Mouse (Mus musculus): ENCODE measurements around the gene Gm17387.

The Gm17387 gene

DNA sequence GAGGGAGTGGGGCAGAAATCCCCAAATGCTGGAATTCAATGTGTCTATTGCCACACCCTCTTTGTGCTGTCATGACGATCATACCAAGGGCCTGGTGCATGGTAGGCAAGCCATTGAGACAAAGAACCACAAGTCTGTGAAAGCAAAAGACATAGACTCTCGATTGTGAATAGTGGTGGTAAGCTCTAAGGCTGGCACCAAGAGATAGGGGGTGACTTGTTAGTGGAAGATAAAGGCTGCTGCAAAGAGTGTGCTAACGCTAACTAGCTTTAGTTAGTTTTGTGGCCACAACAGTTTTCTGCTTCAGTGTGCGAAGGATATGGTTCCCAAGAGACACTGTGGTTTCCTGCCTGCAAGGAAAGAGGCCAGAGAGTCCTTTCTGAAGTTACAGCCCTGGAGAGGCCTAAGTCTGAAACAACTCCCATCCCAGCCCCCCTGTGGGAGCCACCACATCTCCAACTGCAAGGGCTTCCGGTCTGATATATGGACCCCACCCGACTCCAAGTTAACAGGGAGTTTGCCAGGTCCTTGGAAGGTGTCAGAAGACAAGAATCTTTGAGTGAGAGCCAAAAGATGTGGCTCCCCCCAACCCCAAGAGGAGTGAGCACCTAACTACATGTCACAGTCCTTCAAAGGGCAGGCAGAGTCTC lies 18.1 kb downstream of the Gm17387 start:
- in situ Hi-C loops (cut with MboI; ENCODE audit: unreplicated experiment in 2 of 2): loop anchor here (5.0 kb wide), 4 partner anchors 35 to 205 kb away; partner anchors contain the start of genes Gm45717 (in 2 of the 2), Ifitm2 (in 2 of the 2) and Ifitm3 (in 2 of the 2)

GRCm38 (mm10) chr7:141047581-141048225 lies 18.8 kb downstream of the Gm17387 start:
- in situ Hi-C loops (cut with MboI; ENCODE audit: unreplicated experiment in 2 of 2): loop anchor here (5.0 kb wide), 4 partner anchors 35 to 205 kb away; partner anchors contain the start of genes Gm45717 (in 2 of the 2), Ifitm2 (in 2 of the 2) and Ifitm3 (in 2 of the 2)

DNA sequence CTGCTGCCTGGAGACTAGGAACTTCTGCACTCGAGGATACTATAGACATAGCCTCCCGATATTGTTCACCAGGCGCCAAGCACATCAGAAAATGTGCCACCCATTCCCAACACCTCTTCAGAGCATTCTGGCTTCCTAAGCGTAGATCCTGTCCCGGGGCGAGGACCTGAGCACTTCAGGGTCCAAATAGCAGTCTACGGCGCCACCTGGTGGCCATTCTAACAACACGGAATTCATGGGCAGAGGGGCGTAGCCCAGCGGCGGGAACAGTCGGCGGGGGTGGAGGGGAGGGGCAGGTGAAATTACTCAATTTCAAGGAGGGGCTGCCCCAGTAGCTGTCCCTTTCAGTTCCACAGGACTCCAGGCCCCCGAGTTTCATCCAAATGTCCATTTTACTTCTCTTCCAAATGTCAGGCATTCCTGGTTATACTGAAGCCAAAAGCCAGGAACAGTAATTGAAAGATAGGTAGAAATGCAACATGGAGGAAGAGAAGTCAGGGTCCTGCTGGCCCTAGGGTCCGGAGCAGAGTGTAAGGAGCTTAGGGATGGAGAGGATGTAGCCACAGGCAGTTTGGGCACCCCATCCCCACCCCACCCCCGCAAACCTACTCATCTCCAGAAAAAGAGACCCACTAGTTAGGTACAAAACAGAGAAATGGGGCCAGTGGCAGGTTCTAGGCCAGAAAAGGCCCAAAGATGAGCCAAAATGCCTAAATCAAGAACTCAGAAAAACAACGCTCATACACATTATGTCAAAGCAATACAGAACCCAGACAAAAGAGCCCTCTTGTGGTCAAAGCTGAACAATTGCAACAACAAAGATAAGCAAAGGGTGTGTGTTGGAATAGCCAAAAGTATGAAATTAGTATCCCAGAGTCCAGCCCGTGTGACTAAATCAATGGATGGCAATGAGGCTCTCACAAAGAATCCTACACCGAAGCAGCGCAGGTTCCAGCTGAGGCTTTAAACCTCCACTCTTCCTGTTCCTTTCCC lies 19.6 kb downstream of the Gm17387 start:
- in situ Hi-C loops (cut with MboI; ENCODE audit: unreplicated experiment in 2 of 2): loop anchor here (5.0 kb wide), 4 partner anchors 36 to 206 kb away; partner anchors contain the start of genes Gm45717 (in 2 of the 2), Ifitm2 (in 2 of the 2) and Ifitm3 (in 2 of the 2)

- in situ Hi-C loops (cut with MboI; ENCODE audit: unreplicated experiment in 2 of 2): loop anchor here (5.0 kb wide), 4 partner anchors 37 to 207 kb away; partner anchors contain the start of genes Gm45717 (in 2 of the 2), Ifitm2 (in 2 of the 2) and Ifitm3 (in 2 of the 2)
These were observed 20.4 kb downstream of the Gm17387 start for GRCm38 (mm10) chr7:141049326-141049725.

GRCm38 (mm10) chr7:141051060-141051685 lies 22.2 kb downstream of the Gm17387 start:
- in situ Hi-C loops (cut with MboI; ENCODE audit: unreplicated experiment in 2 of 2): loop anchor here in 1 of 2 experiments (5.0 to 25.0 kb wide), 3 partner anchors 126 to 939 kb away; partner anchors contain the start of genes Echs1, Fuom and Paox

GRCm38 (mm10) chr7:141052016-141052415 lies 23.1 kb downstream of the Gm17387 start:
- in situ Hi-C loops (cut with MboI; ENCODE audit: unreplicated experiment in 2 of 2): loop anchor here in 1 of 2 experiments (5.0 to 25.0 kb wide), 3 partner anchors 125 to 940 kb away; partner anchors contain the start of genes Echs1, Fuom and Paox

GRCm38 (mm10) chr7:141052421-141052820 lies 23.5 kb downstream of the Gm17387 start:
- in situ Hi-C loops (cut with MboI; ENCODE audit: unreplicated experiment in 2 of 2): loop anchor here in 1 of 2 experiments (5.0 to 25.0 kb wide), 3 partner anchors 125 to 940 kb away; partner anchors contain the start of genes Echs1, Fuom and Paox

DNA sequence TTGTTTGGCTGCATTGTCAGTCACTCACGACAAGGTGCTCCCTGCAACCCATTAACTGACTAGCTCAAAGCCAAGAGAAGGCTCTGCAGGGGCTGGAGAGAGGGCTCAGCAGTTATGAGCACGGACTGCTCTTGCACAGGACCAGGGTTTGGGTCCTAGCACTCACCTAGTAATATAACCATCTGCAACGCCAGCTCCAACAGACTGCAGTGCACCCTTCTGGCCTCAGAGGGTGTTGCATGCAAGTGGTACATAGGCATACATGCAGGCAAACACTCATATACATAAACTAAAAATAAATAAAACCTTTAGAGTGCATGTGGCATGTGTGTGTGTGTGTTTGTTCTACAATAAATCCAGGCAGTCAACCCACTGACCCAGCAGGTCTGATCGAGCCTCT lies 26.9 kb downstream of the Gm17387 start:
- in situ Hi-C loops (cut with MboI; ENCODE audit: unreplicated experiment in 2 of 2): loop anchor here in 1 of 2 experiments (25.0 kb wide), 1 partner anchor 943 kb away; the partner anchor contains the start of genes Echs1, Fuom and Paox

- in situ Hi-C loops (cut with MboI; ENCODE audit: unreplicated experiment in 2 of 2): loop anchor here in 1 of 2 experiments (25.0 kb wide), 1 partner anchor 945 kb away; the partner anchor contains the start of genes Echs1, Fuom and Paox
These were observed 28.0 kb downstream of the Gm17387 start for GRCm38 (mm10) chr7:141056976-141057375.

DNA sequence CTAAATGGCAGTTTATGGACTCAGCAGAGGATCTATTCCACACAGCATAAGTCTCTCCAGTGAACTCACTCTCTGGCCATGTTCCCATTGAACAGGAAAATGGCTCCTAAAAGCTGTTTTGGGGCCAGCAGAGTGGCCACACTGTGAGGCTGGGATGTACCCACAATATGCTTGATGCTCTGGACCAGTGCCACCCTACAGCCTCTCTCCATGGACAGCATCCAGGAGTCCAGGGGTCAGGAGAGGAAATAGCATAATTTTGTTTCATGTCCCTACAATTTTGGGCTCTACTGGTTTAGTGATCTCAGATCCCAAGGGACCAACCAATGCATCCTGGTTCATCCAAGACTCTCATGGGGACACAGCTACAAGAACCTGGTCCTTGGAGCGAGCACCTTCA lies 28.6 kb downstream of the Gm17387 start:
- in situ Hi-C loops (cut with MboI; ENCODE audit: unreplicated experiment in 2 of 2): loop anchor here in 1 of 2 experiments (25.0 kb wide), 1 partner anchor 945 kb away; the partner anchor contains the start of genes Echs1, Fuom and Paox

DNA sequence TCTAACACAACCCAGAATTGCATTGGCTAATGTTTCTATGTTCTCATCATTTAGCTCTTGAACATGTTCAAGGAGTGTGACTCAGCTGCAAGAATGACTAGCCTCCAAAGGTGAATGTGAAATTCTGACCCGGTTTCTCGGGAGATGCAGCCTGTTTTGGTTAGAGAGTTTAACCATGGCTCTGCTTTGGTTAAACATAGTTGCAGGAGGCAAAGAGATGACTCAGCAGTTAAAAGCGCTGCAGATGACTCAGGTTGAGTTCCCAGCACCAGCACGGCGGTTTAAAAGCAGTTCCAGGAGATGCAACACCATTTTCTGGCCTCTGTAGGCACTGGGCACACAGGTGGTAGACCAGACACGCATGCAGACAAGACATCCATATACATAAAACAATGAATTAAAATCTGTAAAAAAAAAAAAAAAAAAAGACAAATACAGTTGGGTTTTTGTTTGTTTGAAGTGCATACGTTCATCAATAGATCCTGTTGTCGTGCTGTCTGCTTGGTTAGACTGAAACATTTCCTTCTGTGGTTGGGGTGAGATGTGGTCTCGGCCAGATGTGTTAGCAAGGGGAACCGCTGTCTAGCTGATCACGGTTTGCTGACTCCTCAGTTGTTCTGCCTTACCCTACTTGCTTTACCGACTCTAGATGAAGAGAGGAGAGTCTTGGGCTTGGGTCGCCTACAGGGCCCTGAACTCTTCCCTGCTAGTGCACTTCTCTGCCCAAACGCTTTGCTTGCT lies 29.8 kb downstream of the Gm17387 start:
- in situ Hi-C loops (cut with MboI; ENCODE audit: unreplicated experiment in 2 of 2): loop anchor here in 1 of 2 experiments (25.0 kb wide), 1 partner anchor 946 kb away; the partner anchor contains the start of genes Echs1, Fuom and Paox

- in situ Hi-C loops (cut with MboI; ENCODE audit: unreplicated experiment in 2 of 2): loop anchor here in 1 of 2 experiments (25.0 kb wide), 1 partner anchor 948 kb away; the partner anchor contains the start of genes Echs1, Fuom and Paox
These were observed 31.0 kb downstream of the Gm17387 start for GRCm38 (mm10) chr7:141059929-141060328.

- in situ Hi-C loops (cut with MboI; ENCODE audit: unreplicated experiment in 2 of 2): loop anchor here in 1 of 2 experiments (25.0 kb wide), 1 partner anchor 948 kb away; the partner anchor contains the start of genes Echs1, Fuom and Paox
These were observed 31.7 kb downstream of the Gm17387 start, which contains the start of gene B4galnt4 for GRCm38 (mm10) chr7:141060426-141061242. TSS of gene B4galnt4 (plus strand) at chr7:141061104.

GRCm38 (mm10) chr7:141061269-141061692 lies 32.4 kb downstream of the Gm17387 start:
- in situ Hi-C loops (cut with MboI; ENCODE audit: unreplicated experiment in 2 of 2): loop anchor here in 1 of 2 experiments (25.0 kb wide), 1 partner anchor 949 kb away; the partner anchor contains the start of genes Echs1, Fuom and Paox

DNA sequence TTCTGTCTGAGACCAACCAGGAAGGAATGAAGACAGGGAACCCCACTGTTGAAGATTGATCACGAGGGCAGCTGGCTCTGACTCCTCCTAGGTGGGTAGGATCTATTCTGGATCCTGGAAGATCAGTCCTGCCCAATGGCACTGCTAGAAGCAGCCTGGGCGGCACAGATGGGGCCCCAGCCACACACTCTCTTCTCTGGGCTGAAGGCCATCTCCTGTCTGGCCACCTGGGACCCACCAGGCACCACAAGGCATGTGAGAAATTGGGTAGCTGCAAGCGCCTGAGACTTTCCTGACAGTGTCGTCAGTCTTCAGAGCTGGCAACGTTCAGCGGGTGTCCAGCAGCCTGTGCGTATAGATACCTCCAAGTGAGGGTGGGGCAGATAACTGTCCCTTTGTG lies 33.6 kb downstream of the Gm17387 start:
- in situ Hi-C loops (cut with MboI; ENCODE audit: unreplicated experiment in 2 of 2): loop anchor here in 1 of 2 experiments (25.0 kb wide), 1 partner anchor 950 kb away; the partner anchor contains the start of genes Echs1, Fuom and Paox

GRCm38 (mm10) chr7:141063353-141063752 lies 34.4 kb downstream of the Gm17387 start:
- in situ Hi-C loops (cut with MboI; ENCODE audit: unreplicated experiment in 2 of 2): loop anchor here in 1 of 2 experiments (25.0 kb wide), 1 partner anchor 951 kb away; the partner anchor contains the start of genes Echs1, Fuom and Paox

DNA sequence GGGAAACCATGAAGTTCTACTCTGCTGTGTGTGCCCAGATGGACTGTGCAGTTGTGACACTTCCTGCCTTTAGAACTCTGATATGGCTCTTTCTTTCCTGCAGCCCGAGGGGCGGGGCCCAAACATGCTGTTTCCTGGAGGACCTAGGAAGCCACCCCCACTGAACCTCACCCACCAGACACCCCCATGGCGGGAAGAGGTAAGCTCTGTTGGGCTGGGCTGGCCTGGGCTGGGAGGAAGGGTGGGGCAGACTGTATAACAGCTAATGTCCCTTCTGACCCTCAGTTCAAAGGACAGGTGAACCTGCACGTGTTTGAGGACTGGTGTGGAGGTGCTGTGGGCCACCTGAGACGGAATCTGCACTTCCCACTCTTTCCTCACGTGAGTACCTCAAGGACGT lies 35.2 kb downstream of the Gm17387 start:
- in situ Hi-C loops (cut with MboI; ENCODE audit: unreplicated experiment in 2 of 2): loop anchor here in 1 of 2 experiments (25.0 kb wide), 1 partner anchor 952 kb away; the partner anchor contains the start of genes Echs1, Fuom and Paox
